Mouse (Mus musculus): ENCODE measurements around the gene Tle3. TPM values are rescaled to one million over a fixed set of nuclear protein-coding genes. Genes with fewer than 3 reads are reported as not detected.

The Tle3 gene
- polyA plus RNA-seq, 1 experiment from 2014 or later: 59.1 TPM

DNA sequence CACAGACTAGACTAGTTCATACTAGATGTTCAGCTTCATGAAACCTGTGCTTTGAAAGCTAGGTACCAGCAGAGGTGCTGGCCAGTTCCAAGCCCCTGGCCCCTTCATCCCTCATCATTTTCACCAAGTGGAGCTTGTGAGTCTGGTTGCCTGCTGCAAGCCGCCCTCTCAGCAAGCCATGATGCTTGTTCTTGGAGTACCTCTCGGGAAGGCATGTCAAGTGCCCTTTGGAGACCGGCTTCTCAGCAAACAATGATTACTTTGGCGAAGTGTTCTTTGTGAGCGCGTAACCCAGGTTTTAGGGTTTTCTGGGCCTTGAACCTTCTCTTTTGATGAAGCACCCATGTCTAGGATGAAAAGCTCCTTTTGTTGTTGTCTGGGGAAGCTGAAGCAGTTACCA is 64.6 kb downstream of the Tle3 start:
- peaks cover 47% of the 10 kb centered on the region for H3K27me3 ChIP-seq
- no peaks in the 10 kb centered on the region for H3K36me3 ChIP-seq
- H3K9ac ChIP-seq (replicated peaks): no peak overlapping the region
- 92% methylated on average over 6 of the region's 6 CpGs for WGBS
- H3K27ac ChIP-seq: no peak overlapping the region
- no peaks in the 10 kb centered on the region for H3K9me3 ChIP-seq
- H3K4me1 ChIP-seq (replicated peaks): peaks cover 30% of the 10 kb centered on the region
- no peak for ATAC-seq (ENCODE audit: insufficient number of reproducible peaks, insufficient read depth, low FRiP score, low TSS enrichment, low read depth)
- H3K4me3 ChIP-seq (replicated peaks): no peak overlapping the region
- no peak overlapping the region for H3K4me2 ChIP-seq

DNA sequence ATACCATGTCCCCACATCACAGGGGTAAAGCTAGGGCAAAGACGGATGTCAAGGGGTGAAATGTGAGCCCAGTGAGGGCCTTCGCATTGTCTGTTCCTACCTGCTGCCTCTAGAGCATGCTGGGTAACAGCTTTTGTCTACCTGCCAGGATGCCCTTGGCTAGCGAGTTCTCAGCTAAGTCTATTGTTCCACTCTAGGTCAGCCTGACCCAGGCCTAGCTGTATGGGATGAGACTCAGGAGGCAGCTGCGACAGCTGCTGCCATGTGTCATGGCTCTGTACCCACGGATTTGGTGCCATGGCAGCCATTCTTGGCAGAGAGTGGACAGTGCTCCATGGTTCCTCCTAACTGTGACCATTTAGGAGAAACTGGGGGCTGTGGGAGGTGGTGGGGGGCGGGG is 66.9 kb downstream of the Tle3 start:
- Histone ChIP-seq H3K36me3 (no peaks in the 10 kb centered on the region), H3K4me2 (no peak overlapping the region), H3K9ac (replicated peaks) (no peak overlapping the region), H3K4me3 (replicated peaks) (no peak overlapping the region), H3K27ac (no peak overlapping the region), H3K9me3 (no peaks in the 10 kb centered on the region), H3K27me3 (peaks cover 47% of the 10 kb centered on the region), H3K4me1 (replicated peaks) (peaks cover 48% of the 10 kb centered on the region)
- no peak for ATAC-seq (ENCODE audit: insufficient number of reproducible peaks, insufficient read depth, low FRiP score, low TSS enrichment, low read depth)
- WGBS: 78% methylated on average over 6 of the region's 6 CpGs

DNA sequence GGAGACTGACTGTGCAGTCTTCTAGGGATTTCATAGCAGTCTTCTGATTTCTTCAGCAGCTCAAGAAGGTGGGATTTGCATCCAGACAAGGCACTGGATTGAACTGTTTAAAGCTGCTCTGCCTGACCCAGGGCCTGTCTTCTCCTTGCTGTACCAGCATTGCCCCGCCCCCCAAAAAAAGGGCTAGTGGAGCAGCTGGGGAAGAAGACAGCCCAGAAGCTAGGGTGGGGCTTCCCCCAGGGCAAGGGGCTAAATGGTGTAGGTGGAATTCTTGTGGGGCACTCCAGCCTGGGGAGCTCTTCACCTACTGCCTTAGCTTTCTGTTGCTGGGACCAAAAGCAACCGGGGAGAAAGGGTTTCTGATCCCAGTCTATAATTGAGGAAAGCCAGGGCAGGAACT is 67.8 kb downstream of the Tle3 start:
- Histone ChIP-seq H3K36me3 (no peaks in the 10 kb centered on the region), H3K9me3 (no peaks in the 10 kb centered on the region), H3K27me3 (peaks cover 44% of the 10 kb centered on the region), H3K4me3 (replicated peaks) (no peak overlapping the region), H3K9ac (replicated peaks) (no peak overlapping the region), H3K27ac (no peak overlapping the region), H3K4me2 (no peak overlapping the region), H3K4me1 (replicated peaks) (peaks cover 45% of the 10 kb centered on the region)
- 43% methylated on average over 2 of the region's 2 CpGs for WGBS
- ATAC-seq (ENCODE audit: insufficient number of reproducible peaks, insufficient read depth, low FRiP score, low TSS enrichment, low read depth): no peak

DNA sequence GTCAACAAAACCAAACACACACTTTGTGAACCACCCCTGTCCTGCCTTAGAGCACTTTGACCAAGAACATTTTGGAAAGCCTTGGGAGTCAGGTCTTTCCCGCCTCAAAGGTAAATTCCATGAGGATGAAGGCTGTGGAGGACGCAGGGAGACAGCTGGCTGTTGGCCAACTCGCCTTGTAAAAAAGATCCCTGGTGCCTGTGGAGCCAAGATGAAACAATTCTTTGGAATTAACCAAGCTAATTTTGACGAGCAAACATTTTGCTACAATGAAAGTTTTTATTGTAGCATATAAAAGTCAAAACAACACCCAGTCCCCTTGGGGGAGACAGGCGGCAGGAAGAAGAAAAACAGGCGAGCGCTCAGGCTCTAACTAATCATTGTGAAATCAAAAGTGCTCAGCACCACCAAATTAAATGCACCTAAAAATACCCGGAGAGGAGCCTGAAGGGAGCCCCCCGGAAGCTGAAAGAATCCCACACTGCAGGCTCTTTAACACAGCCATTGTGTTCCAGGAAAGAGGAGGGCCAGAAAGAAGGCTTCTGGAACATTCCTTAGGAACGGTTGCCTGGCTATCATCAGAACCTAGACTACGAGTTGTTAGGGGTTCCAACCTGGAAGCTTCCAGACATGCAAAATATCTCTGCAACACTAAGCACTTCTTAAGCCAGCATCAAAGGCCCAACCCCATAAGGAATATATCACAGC is 69.2 kb downstream of the Tle3 start:
- no peaks in the 10 kb centered on the region for H3K9me3 ChIP-seq
- no peak overlapping the region for H3K9ac ChIP-seq (replicated peaks)
- 23% methylated on average over 11 of the region's 11 CpGs for WGBS
- H3K27me3 ChIP-seq: peaks cover 42% of the 10 kb centered on the region
- no peak for ATAC-seq (ENCODE audit: insufficient number of reproducible peaks, insufficient read depth, low FRiP score, low TSS enrichment, low read depth)
- no peaks in the 10 kb centered on the region for H3K36me3 ChIP-seq
- peaks cover 51% of the 10 kb centered on the region for H3K4me1 ChIP-seq (replicated peaks)
- H3K27ac ChIP-seq: peak overlapping the region; percentile 69
- H3K4me2 ChIP-seq: 0 out of 2 replicates have a peak overlapping the region, but pooled peaks have one; percentile 7
- H3K4me3 ChIP-seq (replicated peaks): no peak overlapping the region

DNA sequence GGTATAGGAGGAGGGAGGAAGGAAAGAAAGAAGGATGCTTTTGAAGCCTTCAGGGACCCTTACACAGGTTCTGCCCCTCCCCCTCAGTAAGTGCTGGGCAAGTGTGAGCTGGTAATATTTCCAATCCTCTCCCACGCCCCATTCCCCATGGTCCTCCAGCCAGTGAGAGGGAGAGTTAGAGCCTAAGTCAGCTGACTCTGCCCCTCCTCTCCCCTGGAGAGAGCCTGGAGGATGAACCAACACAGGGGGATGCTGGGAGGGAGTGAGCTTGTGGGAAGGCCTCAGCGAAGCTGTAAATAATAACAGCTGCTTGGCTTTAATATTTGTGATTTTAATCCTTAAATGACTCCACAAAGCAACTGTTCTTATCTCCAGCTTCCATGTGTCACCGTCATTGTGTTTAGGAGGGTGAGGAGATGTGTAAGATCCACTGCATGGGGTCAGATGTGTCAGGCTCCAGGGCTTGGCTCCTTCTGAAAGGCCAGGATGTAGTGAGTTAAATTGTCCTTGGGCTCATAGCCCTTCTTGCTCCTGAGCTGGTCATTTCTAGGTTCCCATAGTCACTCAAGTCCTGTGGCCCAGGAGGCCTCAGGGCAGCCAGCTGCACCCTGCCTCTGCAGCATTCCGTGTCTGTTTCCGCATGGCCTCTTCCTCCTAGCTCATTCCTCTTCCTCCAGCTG is 70.9 kb downstream of the Tle3 start:
- ATAC-seq (ENCODE audit: insufficient number of reproducible peaks, insufficient read depth, low FRiP score, low TSS enrichment, low read depth): no peak
- 50% methylated on average over 5 of the region's 5 CpGs for WGBS
- no peak overlapping the region for H3K4me3 ChIP-seq (replicated peaks)
- no peaks in the 10 kb centered on the region for H3K36me3 ChIP-seq
- H3K27ac ChIP-seq: no peak overlapping the region
- no peak overlapping the region for H3K4me2 ChIP-seq
- H3K9ac ChIP-seq (replicated peaks): no peak overlapping the region
- H3K4me1 ChIP-seq (replicated peaks): peaks cover 53% of the 10 kb centered on the region
- H3K27me3 ChIP-seq: peaks cover 35% of the 10 kb centered on the region
- no peaks in the 10 kb centered on the region for H3K9me3 ChIP-seq

DNA sequence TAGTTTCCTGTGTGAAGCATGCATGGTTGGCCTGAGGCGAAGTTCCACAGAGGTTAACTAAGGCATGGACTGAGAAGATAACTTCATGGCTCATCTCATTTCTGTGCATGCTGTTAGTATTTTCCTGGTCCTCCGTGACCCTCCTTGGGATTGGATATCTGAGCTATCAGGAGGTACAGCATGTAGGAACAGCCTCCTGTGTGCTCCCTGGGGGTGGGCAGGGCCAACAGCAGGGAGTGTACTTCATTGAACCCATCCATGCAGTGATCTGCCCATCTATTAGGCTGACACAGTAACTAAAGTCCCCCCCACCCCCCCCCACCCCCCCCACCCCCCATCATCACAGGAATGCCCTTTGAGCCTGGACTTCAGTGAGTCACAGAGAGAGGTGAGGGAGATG is 73.0 kb downstream of the Tle3 start:
- 80% methylated on average over 2 of the region's 2 CpGs for WGBS
- H3K4me3 ChIP-seq (replicated peaks): no peak overlapping the region
- no peak overlapping the region for H3K4me2 ChIP-seq
- H3K27me3 ChIP-seq: peaks cover 25% of the 10 kb centered on the region
- H3K9ac ChIP-seq (replicated peaks): no peak overlapping the region
- H3K4me1 ChIP-seq (replicated peaks): peaks cover 58% of the 10 kb centered on the region
- H3K9me3 ChIP-seq: no peaks in the 10 kb centered on the region
- H3K36me3 ChIP-seq: no peaks in the 10 kb centered on the region
- no peak overlapping the region for H3K27ac ChIP-seq
- no peak for ATAC-seq (ENCODE audit: insufficient number of reproducible peaks, insufficient read depth, low FRiP score, low TSS enrichment, low read depth)

DNA sequence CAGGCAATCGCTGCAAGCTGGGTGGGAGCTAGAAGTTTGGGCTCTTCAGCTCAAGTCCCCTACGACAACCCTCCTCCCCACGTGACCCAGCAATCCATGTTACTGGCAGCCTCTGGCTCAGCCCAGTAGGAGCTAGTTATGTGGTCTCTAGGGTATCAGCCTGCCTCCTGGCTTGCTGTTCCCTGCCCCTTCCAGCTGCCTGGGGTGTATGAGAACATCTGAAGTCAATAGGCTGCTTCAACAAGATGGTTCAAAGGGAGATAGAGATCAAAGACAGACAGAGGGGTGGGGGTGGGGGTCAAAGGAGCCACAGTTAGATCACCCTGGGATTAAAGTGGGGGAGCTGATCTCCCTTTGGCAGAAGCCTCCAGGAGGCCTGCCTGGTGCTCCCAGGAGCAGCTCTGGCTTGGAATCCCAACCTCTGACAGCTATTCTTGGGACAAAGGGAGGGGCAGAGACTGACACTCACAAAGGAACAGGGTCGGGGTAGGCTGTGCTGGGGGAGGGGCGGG is 73.6 kb downstream of the Tle3 start:
- no peaks in the 10 kb centered on the region for H3K36me3 ChIP-seq
- H3K4me3 ChIP-seq (replicated peaks): no peak overlapping the region
- ATAC-seq (ENCODE audit: insufficient number of reproducible peaks, insufficient read depth, low FRiP score, low TSS enrichment, low read depth): no peak
- WGBS: 6% methylated on average over 5 of the region's 5 CpGs
- peaks cover 55% of the 10 kb centered on the region for H3K4me1 ChIP-seq (replicated peaks)
- H3K9me3 ChIP-seq: no peaks in the 10 kb centered on the region
- H3K9ac ChIP-seq (replicated peaks): no peak overlapping the region
- H3K27ac ChIP-seq: peak overlapping the region; percentile 14; the same call in 1 of the 2 replicates
- no peak overlapping the region for H3K4me2 ChIP-seq
- peaks cover 30% of the 10 kb centered on the region for H3K27me3 ChIP-seq

DNA sequence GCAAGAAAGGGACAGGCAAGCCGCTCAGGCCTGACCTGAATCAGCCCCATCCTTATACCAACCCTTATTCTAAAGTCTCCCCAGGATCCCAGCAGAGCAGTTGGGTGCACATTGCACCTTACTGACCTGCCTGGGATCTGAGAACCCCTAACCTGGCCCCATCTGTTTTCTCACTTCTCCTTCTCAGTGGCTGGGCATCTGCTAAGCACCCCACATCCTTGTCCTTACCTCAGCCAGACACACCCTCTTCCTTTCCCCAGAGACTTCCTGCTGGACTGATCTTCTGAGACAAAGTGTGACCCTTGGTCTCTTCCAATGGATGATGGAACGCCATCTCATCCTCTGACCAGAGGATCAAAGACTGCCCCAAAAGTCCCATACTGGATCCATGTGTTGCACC is 74.8 kb downstream of the Tle3 start:
- no peaks in the 10 kb centered on the region for H3K9me3 ChIP-seq
- ATAC-seq (ENCODE audit: insufficient number of reproducible peaks, insufficient read depth, low FRiP score, low TSS enrichment, low read depth): no peak
- H3K9ac ChIP-seq (replicated peaks): no peak overlapping the region
- H3K27ac ChIP-seq: no peak overlapping the region
- peaks cover 40% of the 10 kb centered on the region for H3K27me3 ChIP-seq
- no peaks in the 10 kb centered on the region for H3K36me3 ChIP-seq
- no peak overlapping the region for H3K4me3 ChIP-seq (replicated peaks)
- H3K4me1 ChIP-seq (replicated peaks): peaks cover 43% of the 10 kb centered on the region
- 67% methylated on average over 2 of the region's 2 CpGs for WGBS
- no peak overlapping the region for H3K4me2 ChIP-seq

DNA sequence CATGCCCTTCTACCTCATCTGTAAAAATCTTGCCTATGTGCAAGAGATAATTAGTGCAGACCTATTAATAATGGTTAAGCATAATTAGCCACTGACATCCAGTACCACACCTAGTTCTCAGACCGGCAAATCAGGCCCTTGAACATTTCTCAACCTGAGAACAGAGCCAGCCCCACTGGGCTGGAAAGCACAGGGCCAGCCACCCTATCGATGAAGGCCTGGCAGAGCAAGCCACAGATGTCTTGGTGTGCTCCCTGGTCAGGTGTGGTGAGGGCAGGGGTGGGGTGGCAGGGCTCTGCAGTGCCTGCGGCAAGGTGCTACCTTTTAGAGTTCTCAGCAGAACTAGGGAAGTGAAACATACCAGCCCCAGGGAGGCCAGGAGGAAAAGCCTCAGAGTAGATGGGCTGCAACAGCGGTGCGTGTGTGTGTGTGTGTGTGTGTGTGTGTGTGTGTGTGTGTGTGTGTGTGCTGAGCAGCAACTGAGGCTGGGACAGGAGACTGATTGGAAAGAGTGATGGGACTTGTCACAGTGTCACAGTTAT is 77.3 kb downstream of the Tle3 start:
- no peak for ATAC-seq (ENCODE audit: insufficient number of reproducible peaks, insufficient read depth, low FRiP score, low TSS enrichment, low read depth)
- no peak overlapping the region for H3K9ac ChIP-seq (replicated peaks)
- H3K4me3 ChIP-seq (replicated peaks): no peak overlapping the region
- H3K9me3 ChIP-seq: no peaks in the 10 kb centered on the region
- H3K4me1 ChIP-seq (replicated peaks): peaks cover 27% of the 10 kb centered on the region
- H3K4me2 ChIP-seq: no peak overlapping the region
- no peaks in the 10 kb centered on the region for H3K36me3 ChIP-seq
- peaks cover 34% of the 10 kb centered on the region for H3K27me3 ChIP-seq
- 43% methylated on average over 5 of the region's 5 CpGs for WGBS
- no peak overlapping the region for H3K27ac ChIP-seq

DNA sequence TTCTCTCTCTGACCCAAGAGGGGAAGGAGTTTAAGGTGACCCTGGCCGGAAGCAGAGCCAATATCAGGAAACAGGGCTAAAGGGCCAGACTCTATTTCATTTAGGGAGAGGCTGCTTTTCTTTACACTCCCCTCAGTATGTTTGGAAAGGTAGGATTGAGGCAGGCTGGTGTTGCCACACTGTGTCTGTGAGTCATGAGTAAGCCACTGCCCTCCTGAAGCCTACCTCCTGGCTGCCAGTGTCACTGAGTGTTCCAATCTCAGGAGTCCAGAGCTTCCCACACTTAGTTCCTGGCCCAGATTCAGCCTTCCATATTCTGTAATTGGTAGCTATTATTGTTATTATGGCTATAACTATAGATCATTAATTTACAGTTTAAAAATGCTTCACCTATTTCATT is 79.9 kb downstream of the Tle3 start:
- Histone ChIP-seq H3K36me3 (no peaks in the 10 kb centered on the region), H3K4me1 (replicated peaks) (peaks cover 27% of the 10 kb centered on the region), H3K27ac (no peak overlapping the region), H3K9ac (replicated peaks) (no peak overlapping the region), H3K9me3 (no peaks in the 10 kb centered on the region), H3K4me2 (no peak overlapping the region), H3K4me3 (replicated peaks) (no peak overlapping the region), H3K27me3 (peaks cover 32% of the 10 kb centered on the region)
- 77% methylated on average over 1 of the region's 1 CpGs for WGBS
- no peak for ATAC-seq (ENCODE audit: insufficient number of reproducible peaks, insufficient read depth, low FRiP score, low TSS enrichment, low read depth)

DNA sequence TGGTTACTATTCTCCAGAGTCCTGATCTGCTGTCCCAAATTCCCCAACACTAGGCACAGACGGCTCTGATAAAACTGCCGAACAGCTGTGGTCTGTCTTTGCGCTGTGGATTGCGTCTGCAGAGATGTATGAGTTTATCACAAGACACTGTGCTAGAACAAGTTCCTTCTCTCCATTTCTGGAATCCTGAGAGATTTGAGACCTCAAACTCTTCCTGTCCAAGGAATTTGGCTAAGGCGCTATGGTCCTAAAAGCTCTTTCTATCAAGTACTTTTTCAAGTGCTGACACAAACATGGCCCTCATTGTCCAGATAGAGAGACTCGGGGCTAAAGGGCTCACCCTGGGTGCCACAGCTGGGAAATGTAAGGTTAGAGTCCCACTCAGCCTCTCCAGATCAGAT is 83.7 kb downstream of the Tle3 start:
- Histone ChIP-seq H3K27ac (no peak overlapping the region), H3K4me2 (no peak overlapping the region), H3K27me3 (peaks cover 29% of the 10 kb centered on the region)

More for the DNA sequence above, 83.7 kb downstream of the Tle3 start:
- ATAC-seq (ENCODE audit: insufficient number of reproducible peaks, insufficient read depth, low FRiP score, low TSS enrichment, low read depth): no peak
- Histone ChIP-seq H3K9me3 (no peaks in the 10 kb centered on the region), H3K4me3 (replicated peaks) (no peak overlapping the region), H3K4me1 (replicated peaks) (peaks cover 24% of the 10 kb centered on the region), H3K9ac (replicated peaks) (no peak overlapping the region), H3K36me3 (no peaks in the 10 kb centered on the region)
- WGBS: 71% methylated on average over 6 of the region's 6 CpGs
